Mouse (Mus musculus) kidney, embryonic 14.5 days (tissue): ENCODE data around the gene Znrd1as. TPM values are rescaled to one million over a fixed set of nuclear protein-coding genes. Genes with fewer than 3 reads are reported as not detected.

Experiments used
- ATAC-seq: fragments of 200-750 bp; cut with Nextera tagmentation; 2 replicates; pipeline ENCODE4 v1.8.0; 2017; ENCODE audit warnings: moderate number of reproducible peaks, mild to moderate bottlenecking, moderate TSS enrichment, moderate library complexity; ENCODE audit not compliant: low FRiP score, low TSS enrichment
- H3K27ac ChIP-seq: fragments of 300-500 bp; sonication (generic); 2 replicates; pipeline ENCODE4 v1.5.1; 2014; ENCODE audit warnings: low read depth, mild to moderate bottlenecking, low read length, moderate library complexity, mixed read lengths
- H3K27me3 ChIP-seq: fragments of 300-500 bp; sonication (generic); 2 replicates; pipeline ENCODE4 v1.6.1; 2014; ENCODE audit warnings: mild to moderate bottlenecking, low read length; ENCODE audit not compliant: control insufficient read depth, insufficient read depth
- H3K36me3 ChIP-seq: fragments of 300-500 bp; sonication (generic); 2 replicates; pipeline ENCODE4 v1.6.1; 2014; ENCODE audit warnings: low read length, mixed read lengths; ENCODE audit not compliant: control insufficient read depth, insufficient read depth
- H3K4me1 ChIP-seq: fragments of 300-500 bp; sonication (generic); 2 replicates; pipeline ENCODE4 v1.6.1; 2014; ENCODE audit warnings: low read length, mixed read lengths; ENCODE audit not compliant: control insufficient read depth, insufficient read depth
- H3K4me2 ChIP-seq: fragments of 300-500 bp; sonication (generic); replicated peaks from 2 replicates; pipeline ENCODE4 v1.6.1; 2014; ENCODE audit warnings: low read depth, mild to moderate bottlenecking, low read length
- H3K4me3 ChIP-seq: fragments of 300-500 bp; sonication (generic); 2 replicates; pipeline ENCODE4 v1.5.1; 2014; ENCODE audit warnings: mild to moderate bottlenecking, low read length
- H3K9ac ChIP-seq: fragments of 300-500 bp; sonication (generic); 2 replicates; pipeline ENCODE4 v1.6.1; 2014; ENCODE audit warnings: low read depth, mild to moderate bottlenecking, low read length, moderate library complexity
- H3K9me3 ChIP-seq: fragments of 300-500 bp; sonication (generic); 2 replicates; pipeline ENCODE4 v1.6.1; 2016; ENCODE audit warnings: low read length; ENCODE audit not compliant: control insufficient read depth
- WGBS: fragments of 180-500 bp; shearing (Covaris S2); extraction: QIAGEN DNeasy Blood & Tissue Kit; methylation state at CpG from one replicate; pipeline ENCODE4 v1.1.7; 2014; 5-methylcytosine and 5-hydroxymethylcytosine counted together
- polyA plus RNA-seq: library from polyadenylated mRNA; unstranded; fragments of >200 nt; fragmentation: Nextera tagmentation; extraction: Ambion mirVana; gene quantifications from 2 replicates; pipeline ENCODE4 v1.2.1, GENCODE M21; 2014

Gene Znrd1as
- polyA plus RNA-seq, 1 experiment from 2014 or later = 6.6 TPM

- peaks cover 8% of the 10 kb centered on the region for H3K36me3 ChIP-seq
- H3K4me2 ChIP-seq = no peak overlapping the region
- WGBS = 75% methylated on average over 1 of the region's 1 CpGs
- 0 out of 2 replicates have a peak, but pooled peaks cover 5% of the 10 kb centered on the region for H3K4me1 ChIP-seq
- no peaks in the 10 kb centered on the region for H3K27me3 ChIP-seq
- no peak overlapping the region for H3K4me3 ChIP-seq
- no peaks in the 10 kb centered on the region for H3K9me3 ChIP-seq
- ATAC-seq = no peak
- no peak overlapping the region for H3K9ac ChIP-seq
- no peak overlapping the region for H3K27ac ChIP-seq
Measured at GRCm38 (mm10) chr17:36961125-36961524, 2.7 kb downstream of the Znrd1as start.

DNA sequence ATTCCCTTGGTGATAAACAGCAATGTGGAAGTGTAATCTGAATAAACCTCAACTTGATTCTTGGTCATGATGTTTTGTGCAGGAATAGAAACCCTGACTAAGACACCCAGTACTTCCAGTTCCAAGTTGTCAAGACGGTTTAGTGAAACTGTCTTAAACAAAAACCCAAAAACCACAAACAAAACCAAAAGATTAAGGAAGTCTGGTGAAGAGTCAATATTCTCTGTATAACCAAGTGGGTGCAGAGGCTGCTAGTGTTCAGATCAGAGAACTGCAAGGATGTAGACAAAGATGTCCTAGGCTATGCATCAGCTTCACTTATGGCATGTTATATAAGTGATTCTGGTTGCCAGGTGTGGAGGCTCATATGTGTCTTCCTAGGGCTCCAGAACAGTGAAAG lies 8.5 kb downstream of the Znrd1as start:
- H3K36me3 ChIP-seq = no peaks in the 10 kb centered on the region
- WGBS = 80% methylated on average over 1 of the region's 1 CpGs
- H3K4me2 ChIP-seq = no peak overlapping the region

GRCm38 (mm10) chr17:36970316-36970890 lies 12.0 kb downstream of the Znrd1as start:
- Histone ChIP-seq H3K9me3 (no peaks in the 10 kb centered on the region), H3K36me3 (no peaks in the 10 kb centered on the region), H3K27me3 (no peaks in the 10 kb centered on the region), H3K4me2 (no peak overlapping the region), H3K4me3 (no peak overlapping the region), H3K9ac (no peak overlapping the region), H3K4me1 (no peaks in the 10 kb centered on the region), H3K27ac (no peak overlapping the region)
- ATAC-seq = no peak
- 86% methylated on average over 14 of the region's 14 CpGs for WGBS

More for the DNA sequence above, 8.5 kb downstream of the Znrd1as start:
- H3K27ac ChIP-seq = no peak overlapping the region
- no peak for ATAC-seq
- no peaks in the 10 kb centered on the region for H3K4me1 ChIP-seq
- no peak overlapping the region for H3K4me3 ChIP-seq
- H3K9ac ChIP-seq = no peak overlapping the region
- no peaks in the 10 kb centered on the region for H3K9me3 ChIP-seq
- H3K27me3 ChIP-seq = no peaks in the 10 kb centered on the region

DNA sequence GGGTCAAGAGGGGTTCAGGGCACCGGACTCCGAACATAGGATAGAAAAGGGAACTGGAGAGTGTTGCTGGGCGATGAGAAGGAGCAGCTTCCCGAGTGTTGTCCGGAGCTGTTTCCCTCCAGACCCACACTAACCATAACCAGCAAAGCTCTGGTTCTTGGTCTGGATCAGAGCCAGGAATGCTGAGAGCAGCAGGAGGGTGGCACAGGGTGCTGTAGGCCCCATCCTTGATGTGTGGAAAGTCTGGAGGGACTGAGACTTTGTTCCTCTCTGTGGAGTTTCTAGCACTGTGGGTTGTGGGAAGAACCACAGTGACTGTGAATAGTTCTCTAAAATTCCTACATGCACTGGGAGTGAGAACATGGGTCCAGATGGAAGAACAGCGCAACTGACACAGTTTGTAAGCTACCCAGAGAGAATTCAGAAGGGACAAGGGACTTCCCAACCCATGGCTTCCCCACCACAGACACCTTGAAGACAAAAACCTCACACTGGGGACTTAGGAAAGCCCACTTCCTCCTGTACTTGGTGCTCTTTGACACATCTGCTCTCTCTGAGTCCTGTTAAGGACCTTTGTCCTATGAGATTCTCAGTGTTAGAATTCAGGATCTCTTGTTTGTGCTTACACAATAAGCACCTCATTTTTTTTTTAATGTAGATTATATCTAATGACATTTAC lies 12.9 kb downstream of the Znrd1as start:
- Histone ChIP-seq H3K4me1 (no peaks in the 10 kb centered on the region), H3K9me3 (no peaks in the 10 kb centered on the region), H3K9ac (no peak overlapping the region), H3K36me3 (no peaks in the 10 kb centered on the region), H3K4me2 (no peak overlapping the region), H3K27ac (no peak overlapping the region), H3K27me3 (no peaks in the 10 kb centered on the region), H3K4me3 (no peak overlapping the region)
- no peak for ATAC-seq
- WGBS = 96% methylated on average over 6 of the region's 6 CpGs

- no peak for ATAC-seq
- no peak overlapping the region for H3K27ac ChIP-seq
- no peaks in the 10 kb centered on the region for H3K27me3 ChIP-seq
- H3K9ac ChIP-seq = no peak overlapping the region
- H3K4me2 ChIP-seq = no peak overlapping the region
- H3K9me3 ChIP-seq = no peaks in the 10 kb centered on the region
- H3K4me3 ChIP-seq = no peak overlapping the region
- 83% methylated on average over 3 of the region's 3 CpGs for WGBS
- H3K36me3 ChIP-seq = no peaks in the 10 kb centered on the region
- no peaks in the 10 kb centered on the region for H3K4me1 ChIP-seq
Measured at GRCm38 (mm10) chr17:36972791-36973190, 14.4 kb downstream of the Znrd1as start.

GRCm38 (mm10) chr17:36973271-36973787 lies 14.9 kb downstream of the Znrd1as start:
- WGBS = 62% methylated on average over 8 of the region's 8 CpGs
- Histone ChIP-seq H3K36me3 (no peaks in the 10 kb centered on the region), H3K4me2 (no peak overlapping the region), H3K27ac (no peak overlapping the region), H3K9ac (no peak overlapping the region), H3K27me3 (no peaks in the 10 kb centered on the region), H3K9me3 (no peaks in the 10 kb centered on the region), H3K4me1 (no peaks in the 10 kb centered on the region), H3K4me3 (no peak overlapping the region)
- ATAC-seq = no peak

DNA sequence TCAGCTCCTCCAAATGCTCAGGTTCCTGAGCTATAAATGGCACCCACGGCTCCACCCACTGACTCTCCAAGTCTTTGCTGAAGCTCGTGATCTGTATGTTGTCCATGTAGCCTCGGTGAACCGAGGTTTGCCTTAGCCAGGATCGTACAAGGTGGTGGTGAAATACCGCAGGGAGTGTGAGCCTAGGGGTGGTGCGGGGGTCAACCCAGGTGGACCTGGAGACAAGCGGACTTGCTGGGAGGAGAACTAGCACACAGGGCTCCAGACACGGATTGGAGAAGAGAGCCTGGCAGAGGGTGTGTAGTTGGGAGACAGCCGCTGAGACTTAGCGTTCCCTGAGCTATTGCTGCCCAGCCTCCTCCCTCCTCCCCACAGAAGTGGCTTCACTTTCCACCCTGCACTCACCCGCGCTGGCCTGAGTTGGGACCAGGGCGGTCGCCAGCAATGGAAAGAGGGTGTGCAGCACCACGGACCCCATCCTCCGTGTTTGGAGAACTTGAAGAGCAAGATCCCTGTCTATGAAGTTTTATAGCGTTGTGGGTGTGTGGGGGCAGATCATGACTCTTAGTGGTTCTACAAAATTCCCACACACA lies 22.9 kb downstream of the Znrd1as start, which contains the start of gene 2410137M14Rik:
2410137M14Rik (minus strand) TSS at position 17 of the 593 bp plus-strand sequence.
- H3K9me3 ChIP-seq = no peaks in the 10 kb centered on the region
- H3K36me3 ChIP-seq = no peaks in the 10 kb centered on the region
- H3K4me3 ChIP-seq = peak within 1 kb of the TSS; percentile 9; the same call in 1 of the 2 replicates
- H3K9ac ChIP-seq = no peak within 1 kb of the TSS
- peaks cover 10% of the 10 kb centered on the region; the same call in 1 of the 2 replicates for H3K4me1 ChIP-seq
- H3K27me3 ChIP-seq = no peaks in the 10 kb centered on the region
- 7% methylated on average over 18 of the region's 18 CpGs for WGBS
- peak; percentile 62 for ATAC-seq
- peak within 1 kb of the TSS; percentile 33 for H3K4me2 ChIP-seq
- no peak within 1 kb of the TSS for H3K27ac ChIP-seq

DNA sequence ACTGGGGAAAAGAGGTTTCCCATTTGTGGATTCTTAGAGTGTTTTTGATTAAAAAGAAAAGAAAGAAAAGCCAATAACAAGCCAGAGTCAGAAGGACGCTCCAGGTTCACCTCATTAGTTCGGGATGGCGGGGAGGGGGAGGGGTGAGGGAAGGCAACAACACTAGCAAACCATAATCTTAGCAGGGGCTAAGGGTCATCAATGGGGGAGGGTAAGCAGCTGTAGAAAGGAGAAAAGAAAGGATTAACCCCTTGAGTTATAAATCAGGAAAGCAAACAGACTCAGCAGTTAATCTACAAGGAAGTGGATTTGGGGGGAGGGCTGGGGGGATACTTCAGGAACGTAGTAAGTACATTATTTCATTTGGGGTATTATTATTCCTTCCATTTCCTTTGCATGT lies 23.5 kb downstream of the Znrd1as start:
- 2% methylated on average over 4 of the region's 4 CpGs for WGBS
- H3K4me2 ChIP-seq = peak overlapping the region; percentile 33
- H3K4me3 ChIP-seq = peak overlapping the region; percentile 9; the same call in 1 of the 2 replicates
- H3K27ac ChIP-seq = no peak overlapping the region
- H3K4me1 ChIP-seq = peaks cover 10% of the 10 kb centered on the region; the same call in 1 of the 2 replicates
- H3K9me3 ChIP-seq = no peaks in the 10 kb centered on the region
- no peaks in the 10 kb centered on the region for H3K36me3 ChIP-seq
- H3K9ac ChIP-seq = no peak overlapping the region
- no peaks in the 10 kb centered on the region for H3K27me3 ChIP-seq
- no peak for ATAC-seq
